Mouse (Mus musculus) lung, embryonic 14.5 days (tissue): ENCODE data around the gene Ccdc83. TPM values are rescaled to one million over a fixed set of nuclear protein-coding genes. Genes with fewer than 3 reads are reported as not detected.
"Not testable (repeated sequence)": the region's sequence is repeated elsewhere in the genome, so short reads cannot be mapped to it uniquely, and the experiment has no call there.

ENCODE experiments used
- ATAC-seq: fragments of 200-750 bp; cut with Nextera tagmentation; 2 replicates; pipeline ENCODE4 v1.8.0; 2017; ENCODE audit warnings: mild to moderate bottlenecking, moderate TSS enrichment, moderate library complexity; ENCODE audit not compliant: insufficient read depth
- DNase-seq: peaks from one replicate; pipeline ENCODE4 v3.0.0-alpha.2; 2015
- H3K27ac ChIP-seq: fragments of 300-500 bp; sonication (generic); 2 replicates; pipeline ENCODE4 v1.5.1; 2014; ENCODE audit warnings: low read depth, mild to moderate bottlenecking, moderate library complexity
- H3K27me3 ChIP-seq: fragments of 300-500 bp; sonication (generic); 2 replicates; pipeline ENCODE4 v1.6.1; 2014; ENCODE audit warnings: low read length, control low read depth; ENCODE audit not compliant: insufficient read depth
- H3K36me3 ChIP-seq: fragments of 300-500 bp; sonication (generic); 2 replicates; pipeline ENCODE4 v1.6.1; 2014; ENCODE audit warnings: control low read depth; ENCODE audit not compliant: insufficient read depth
- H3K4me1 ChIP-seq: fragments of 300-500 bp; sonication (generic); 2 replicates; pipeline ENCODE4 v1.6.1; 2014; ENCODE audit warnings: antibody characterized with exemption, control low read depth; ENCODE audit not compliant: insufficient read depth
- H3K4me2 ChIP-seq: fragments of 300-500 bp; sonication (generic); 2 replicates; pipeline ENCODE4 v1.6.1; 2014; ENCODE audit warnings: mild to moderate bottlenecking
- H3K4me3 ChIP-seq: fragments of 300-500 bp; sonication (generic); 2 replicates; pipeline ENCODE4 v1.5.1; 2014; ENCODE audit warnings: low read depth, low read length
- H3K9ac ChIP-seq: fragments of 300-500 bp; sonication (generic); 2 replicates; pipeline ENCODE4 v1.6.1; 2014
- H3K9me3 ChIP-seq: fragments of 300-500 bp; sonication (generic); 2 replicates; pipeline ENCODE4 v1.6.1; 2016; ENCODE audit warnings: low read depth, low read length, control low read depth
- CTCF ChIP-seq: IDR thresholded peaks from 2 replicates; pipeline ENCODE4 v1.5.1; 2016; ENCODE audit warnings: antibody characterized with exemption, low read depth
- WGBS: fragments of 180-500 bp; shearing (Covaris S2); extraction: QIAGEN DNeasy Blood & Tissue Kit; methylation state at CpG from one replicate; pipeline ENCODE4 v1.1.7; 2014; 5-methylcytosine and 5-hydroxymethylcytosine counted together
- polyA plus RNA-seq: library from polyadenylated mRNA; unstranded; fragments of >200 nt; fragmentation: Nextera tagmentation; extraction: Ambion mirVana; gene quantifications from 2 replicates; pipeline ENCODE4 v1.2.1, GENCODE M21; 2014

The Ccdc83 gene
- polyA plus RNA-seq, 1 experiment from 2014 or later, result not detected

GRCm38 (mm10) chr7:90233921-90234320 lies 31.7 kb downstream of the Ccdc83 start:
- no peak for DNase-seq

GRCm38 (mm10) chr7:90231431-90231830 lies 34.1 kb downstream of the Ccdc83 start:
- Histone ChIP-seq H3K9me3 (no peaks in the 10 kb centered on the region), H3K4me1 (0 out of 2 replicates have a peak, but pooled peaks cover 3% of the 10 kb centered on the region), H3K36me3 (no peaks in the 10 kb centered on the region), H3K9ac (no peak overlapping the region), H3K4me3 (no peak overlapping the region), H3K4me2 (no peak overlapping the region), H3K27ac (no peak overlapping the region), H3K27me3 (no peaks in the 10 kb centered on the region)
- no peak for ATAC-seq
- TF ChIP-seq CTCF, result no peak
- WGBS, result 59% methylated on average over 9 of the region's 9 CpGs
- DNase-seq, result no peak

More at GRCm38 (mm10) chr7:90233921-90234320, 31.7 kb downstream of the Ccdc83 start:
- Histone ChIP-seq H3K9ac (no peak overlapping the region), H3K4me2 (no peak overlapping the region), H3K27ac (no peak overlapping the region), H3K27me3 (no peaks in the 10 kb centered on the region), H3K36me3 (no peaks in the 10 kb centered on the region), H3K4me3 (no peak overlapping the region), H3K4me1 (0 out of 2 replicates have a peak, but pooled peaks cover 3% of the 10 kb centered on the region), H3K9me3 (no peaks in the 10 kb centered on the region)
- WGBS, result 66% methylated on average over 4 of the region's 4 CpGs
- no peak for ATAC-seq
- TF ChIP-seq CTCF, result no peak

- not testable (repeated sequence) for H3K4me1 ChIP-seq, H3K27me3 ChIP-seq, H3K36me3 ChIP-seq, H3K9ac ChIP-seq, H3K4me2 ChIP-seq, H3K4me3 ChIP-seq, ATAC-seq, H3K9me3 ChIP-seq, H3K27ac ChIP-seq
- DNase-seq, result peak; percentile 45
- peak; percentile 58 for TF ChIP-seq CTCF
These were observed 36.7 kb downstream of the Ccdc83 start for GRCm38 (mm10) chr7:90228884-90229283.

- no peaks in the 10 kb centered on the region for H3K36me3 ChIP-seq
- no peak for ATAC-seq
- no peak overlapping the region for H3K9ac ChIP-seq
- 0 out of 2 replicates have a peak, but pooled peaks cover 3% of the 10 kb centered on the region for H3K4me1 ChIP-seq
- no peak overlapping the region for H3K4me2 ChIP-seq
- no peaks in the 10 kb centered on the region for H3K27me3 ChIP-seq
- 68% methylated on average over 4 of the region's 4 CpGs for WGBS
- TF ChIP-seq CTCF, result no peak
- DNase-seq, result no peak
- H3K27ac ChIP-seq, result no peak overlapping the region
- no peaks in the 10 kb centered on the region for H3K9me3 ChIP-seq
- H3K4me3 ChIP-seq, result no peak overlapping the region
These were observed 37.5 kb downstream of the Ccdc83 start for GRCm38 (mm10) chr7:90228075-90228474.

GRCm38 (mm10) chr7:90221487-90221886 lies 44.1 kb downstream of the Ccdc83 start:
- Histone ChIP-seq H3K4me1 (no peaks in the 10 kb centered on the region), H3K27me3 (no peaks in the 10 kb centered on the region), H3K4me3 (no peak overlapping the region), H3K4me2 (no peak overlapping the region), H3K27ac (no peak overlapping the region), H3K36me3 (no peaks in the 10 kb centered on the region), H3K9ac (no peak overlapping the region), H3K9me3 (no peaks in the 10 kb centered on the region)
- no peak for TF ChIP-seq CTCF
- DNase-seq (no peak), ATAC-seq (no peak)
- 65% methylated on average over 2 of the region's 2 CpGs for WGBS

DNA sequence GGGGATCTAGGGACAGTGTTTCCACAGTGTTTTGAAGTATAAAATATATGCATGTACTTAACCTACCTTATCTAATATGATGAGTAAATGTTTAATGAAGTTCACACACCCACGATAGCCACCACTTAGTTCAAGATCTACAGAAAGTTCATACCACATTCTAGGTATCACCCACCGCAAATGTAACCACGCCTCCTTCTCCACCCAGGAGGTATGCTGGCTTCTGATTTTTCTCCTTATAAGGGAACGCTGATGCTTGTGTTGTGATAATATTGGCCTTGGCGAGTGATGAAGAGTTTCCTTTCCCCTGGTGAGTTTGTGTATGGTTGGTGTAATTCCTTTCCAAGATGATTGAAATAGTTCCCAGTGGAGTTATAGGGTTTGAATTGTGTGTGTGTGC lies 47.5 kb downstream of the Ccdc83 start:
- H3K9me3 ChIP-seq, result no peaks in the 10 kb centered on the region
- 64% methylated on average over 5 of the region's 5 CpGs for WGBS
- no peak for ATAC-seq
- H3K9ac ChIP-seq, result no peak overlapping the region
- H3K27me3 ChIP-seq, result no peaks in the 10 kb centered on the region
- no peak overlapping the region for H3K4me2 ChIP-seq
- DNase-seq, result no peak
- no peak overlapping the region for H3K27ac ChIP-seq
- H3K4me3 ChIP-seq, result no peak overlapping the region
- no peak for TF ChIP-seq CTCF
- no peaks in the 10 kb centered on the region for H3K36me3 ChIP-seq
- H3K4me1 ChIP-seq, result no peaks in the 10 kb centered on the region

DNA sequence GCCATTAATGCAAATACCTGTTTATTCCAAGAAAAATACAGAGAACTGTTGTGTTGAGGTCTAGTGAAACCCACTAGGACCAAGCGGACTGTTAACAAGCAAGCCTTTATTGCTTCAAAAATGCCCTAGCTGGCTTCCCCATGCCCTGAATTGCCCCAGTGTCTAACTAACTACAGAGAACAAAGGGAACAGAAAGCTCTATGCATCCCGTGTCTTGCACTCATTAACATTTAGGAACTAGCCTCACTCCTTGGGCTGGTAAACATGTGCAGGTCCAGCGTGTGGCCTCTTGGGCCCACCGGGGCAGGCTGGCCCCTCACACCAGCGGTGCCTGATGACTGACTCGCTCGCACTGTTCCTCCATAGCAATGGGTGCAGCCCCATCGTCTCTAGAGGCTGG lies 49.1 kb downstream of the Ccdc83 start:
- no peak for TF ChIP-seq CTCF
- no peak overlapping the region for H3K27ac ChIP-seq
- no peak for DNase-seq

DNA sequence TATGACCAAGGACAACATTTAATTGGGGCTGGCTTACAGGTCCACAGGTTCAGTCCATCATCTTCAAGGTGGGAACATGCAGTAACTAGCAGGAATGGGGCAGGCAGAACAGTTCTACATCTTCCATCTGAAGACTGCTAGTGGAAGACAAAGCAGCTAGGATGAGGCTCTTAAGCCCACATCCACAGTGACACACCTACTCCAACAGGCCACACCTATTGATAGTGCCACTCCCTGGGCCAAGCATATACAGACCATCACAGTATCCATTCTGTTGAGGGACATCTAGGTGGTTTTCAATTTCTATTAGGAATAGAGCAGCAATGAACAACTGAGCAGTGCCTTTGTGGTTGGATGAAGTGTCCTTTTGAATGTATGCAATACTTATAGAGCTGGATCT lies 54.6 kb downstream of the Ccdc83 start:
- H3K36me3 ChIP-seq, result peaks cover 32% of the 10 kb centered on the region
- ATAC-seq (no peak), DNase-seq (no peak)
- TF ChIP-seq CTCF, result no peak
- H3K9ac ChIP-seq, result no peak overlapping the region
- no peaks in the 10 kb centered on the region for H3K9me3 ChIP-seq
- H3K27me3 ChIP-seq, result no peaks in the 10 kb centered on the region
- H3K27ac ChIP-seq, result no peak overlapping the region
- no peak overlapping the region for H3K4me2 ChIP-seq
- no peaks in the 10 kb centered on the region for H3K4me1 ChIP-seq
- H3K4me3 ChIP-seq, result no peak overlapping the region

More for the DNA sequence above, 49.1 kb downstream of the Ccdc83 start:
- 78% methylated on average over 8 of the region's 8 CpGs for WGBS
- Histone ChIP-seq H3K9me3 (no peaks in the 10 kb centered on the region), H3K9ac (no peak overlapping the region), H3K4me3 (no peak overlapping the region), H3K27me3 (no peaks in the 10 kb centered on the region), H3K36me3 (no peaks in the 10 kb centered on the region), H3K4me1 (no peaks in the 10 kb centered on the region), H3K4me2 (no peak overlapping the region)
- no peak for ATAC-seq
